ENCODE assay signal across 30 mouse cellular contexts in genomic region chr16:57186618-57187017, GRCm38 (mm10).
"Had no signal": no experiment of that assay in that cellular context is flagged by ENCODE, and none has a peak within 500 bp of the region (broad histone marks: within the 10 kb centered on the region; RNA-seq: fewer than 3 reads in every experiment).

No protein-coding gene starts in this region.

- H3K4me3 ChIP-seq: left cerebral cortex, adult 2 months; limb, embryonic 10.5 days; limb, embryonic 12.5 days; limb, embryonic 13.5 days; limb, embryonic 15.5 days; liver, embryonic 12.5 days; liver, embryonic 13.5 days; liver, embryonic 15.5 days; lung, embryonic 15.5 days; megakaryocyte, embryonic 14.5 days; midbrain, embryonic 10.5 days; midbrain, embryonic 12.5 days; midbrain, embryonic 13.5 days; midbrain, embryonic 15.5 days; myocyte; neural tube, embryonic 12.5 days had no signal

- H3K4me2 ChIP-seq: limb, embryonic 12.5 days; limb, embryonic 13.5 days; limb, embryonic 15.5 days; liver, embryonic 12.5 days; liver, embryonic 13.5 days; liver, embryonic 15.5 days; lung, embryonic 14.5 days; lung, embryonic 15.5 days; midbrain, embryonic 11.5 days; midbrain, embryonic 12.5 days; midbrain, embryonic 13.5 days; midbrain, embryonic 15.5 days; neural tube, embryonic 12.5 days had no signal

- H3K27ac ChIP-seq: left cerebral cortex, adult 2 months; limb, embryonic 10.5 days; limb, embryonic 12.5 days; limb, embryonic 13.5 days; limb, embryonic 15.5 days; liver, embryonic 12.5 days; liver, embryonic 13.5 days; liver, embryonic 14.5 days; liver, embryonic 15.5 days; lung, embryonic 15.5 days; macrophage; midbrain, embryonic 10.5 days; midbrain, embryonic 12.5 days; midbrain, embryonic 13.5 days; midbrain, embryonic 15.5 days; neural tube, embryonic 12.5 days had no signal

- H3K9me3 ChIP-seq: limb, embryonic 10.5 days; limb, embryonic 12.5 days; limb, embryonic 13.5 days; limb, embryonic 15.5 days; liver, embryonic 12.5 days; liver, embryonic 13.5 days; liver, embryonic 15.5 days; lung, embryonic 15.5 days; megakaryocyte, embryonic 14.5 days; midbrain, embryonic 10.5 days; midbrain, embryonic 12.5 days; midbrain, embryonic 13.5 days; midbrain, embryonic 15.5 days; neural tube, embryonic 12.5 days had no signal

- H3K9ac ChIP-seq: limb, embryonic 12.5 days; limb, embryonic 13.5 days; limb, embryonic 15.5 days; liver, embryonic 12.5 days; liver, embryonic 13.5 days; liver, embryonic 14.5 days; liver, embryonic 15.5 days; lung, embryonic 14.5 days; lung, embryonic 15.5 days; midbrain, embryonic 12.5 days; midbrain, embryonic 13.5 days; midbrain, embryonic 15.5 days; neural tube, embryonic 12.5 days had no signal

- H3K4me1 ChIP-seq: limb, embryonic 10.5 days; limb, embryonic 12.5 days; limb, embryonic 13.5 days; limb, embryonic 15.5 days; lung, embryonic 15.5 days; midbrain, embryonic 10.5 days; midbrain, embryonic 12.5 days; midbrain, embryonic 13.5 days; midbrain, embryonic 15.5 days; neural tube, embryonic 12.5 days had no signal

- H3K27me3 ChIP-seq: limb, embryonic 12.5 days; limb, embryonic 13.5 days; limb, embryonic 15.5 days; liver, embryonic 12.5 days; liver, embryonic 13.5 days; liver, embryonic 15.5 days; lung, embryonic 15.5 days; megakaryocyte, embryonic 14.5 days; midbrain, embryonic 12.5 days; midbrain, embryonic 13.5 days; midbrain, embryonic 15.5 days; neural tube, embryonic 12.5 days had no signal

- ATAC-seq: liver, embryonic 12.5 days; lung, postnatal 0 days; midbrain, embryonic 13.5 days; midbrain, embryonic 15.5 days; midbrain, embryonic 16.5 days had no signal

- DNase-seq: left cerebral cortex, postnatal 4 days; liver, embryonic 13.5 days; lung, adult 18-20 months; lung, adult 2 months; lung, embryonic 14.5 days; lung, postnatal 10 days; lung, postnatal 14 days; lung, postnatal 36 days; lung, postnatal 4 days; midbrain, embryonic 14.5 days had no signal
